Mouse (Mus musculus): ENCODE data around the gene Tmem217.

GRCm38 (mm10) chr17:29548494-29548893 lies 3.7 kb downstream of the Tmem217 start:
- TF ChIP-seq HCFC1 (IDR thresholded peaks at IDR 0.05; ENCODE audit: borderline replicate concordance, insufficient read depth, low read length) (no peak), CHD2 (IDR thresholded peaks at IDR 0.05; ENCODE audit: low read depth, low read length) (no peak), MAFK (IDR thresholded peaks at IDR 0.05; ENCODE audit: insufficient read depth, low read depth, low read length) (no peak)
